Mouse (Mus musculus): ENCODE data around the gene Gm49601.

Gm49601 gene

DNA sequence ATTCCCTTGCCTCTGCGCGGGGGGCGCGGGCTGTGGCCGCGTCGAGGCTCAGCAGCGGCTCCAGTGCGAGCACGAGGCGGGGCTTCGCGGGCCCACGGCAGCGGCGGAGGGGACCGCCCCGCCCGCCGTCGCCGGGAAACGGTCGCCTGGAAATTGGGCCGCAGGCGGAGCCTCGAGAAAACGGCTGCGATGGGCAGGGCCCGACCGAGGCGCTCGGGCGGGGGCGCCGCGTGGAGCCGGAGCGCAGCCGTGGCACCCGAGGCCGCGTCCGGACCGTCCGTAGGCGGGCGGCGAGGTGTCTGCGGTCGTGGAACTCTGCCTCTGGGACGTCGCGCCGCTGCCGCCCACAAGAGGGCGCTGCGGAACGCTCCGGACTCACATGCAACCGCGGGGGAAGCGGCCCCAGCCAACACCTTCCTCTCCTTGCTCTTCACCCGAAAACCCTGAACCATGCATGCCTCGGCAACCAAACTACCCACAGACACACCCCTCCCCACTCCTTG, at the start of gene Gm49601:
Gm49601 (minus strand) TSS at position 52 of the 503 bp plus-strand sequence.
- DNase-seq (ENCODE audit: low read depth, low spot score) = peak; percentile 71

DNA sequence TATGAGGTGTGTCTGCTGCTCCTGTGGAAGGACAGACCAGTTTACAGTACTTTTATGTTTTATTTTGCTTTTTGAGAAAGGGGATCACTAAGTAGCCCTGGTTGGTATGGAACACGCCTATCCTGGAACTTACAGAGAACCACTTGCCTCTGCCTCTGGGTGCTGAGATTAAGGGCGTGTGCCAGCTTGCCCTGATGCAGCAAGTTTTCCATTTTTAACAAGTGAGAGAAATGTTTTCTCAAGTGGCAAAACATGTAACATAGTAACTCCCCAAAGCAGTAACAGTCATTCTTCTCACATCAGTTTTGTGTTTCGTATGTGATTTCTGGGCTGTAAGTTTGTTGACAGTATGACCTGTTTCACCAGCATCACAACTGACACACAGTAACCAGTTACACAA, 46.8 kb upstream of the Gm49601 start:
- no peak for DNase-seq (ENCODE audit: low read depth, low spot score)

DNA sequence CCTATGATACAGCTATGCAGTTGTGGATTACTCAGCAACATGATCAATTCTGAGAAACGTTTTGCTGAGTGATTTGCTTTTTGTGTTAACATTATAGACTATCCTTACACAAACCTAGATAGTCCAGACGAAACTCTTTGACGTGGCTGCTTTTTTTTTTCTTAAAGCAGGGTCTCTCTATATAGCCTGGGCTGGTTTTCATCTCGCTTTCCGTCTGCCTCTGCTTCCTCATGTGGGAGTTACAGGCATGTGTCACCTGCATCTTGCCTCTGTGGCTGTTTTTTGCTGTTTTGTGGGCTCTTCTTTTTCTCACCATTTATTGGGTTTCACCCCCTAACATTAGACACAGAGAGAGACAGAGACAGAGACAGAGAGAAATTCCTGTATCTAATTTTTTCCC, 45.8 kb upstream of the Gm49601 start:
- DNase-seq (ENCODE audit: low read depth, low spot score) = no peak

DNA sequence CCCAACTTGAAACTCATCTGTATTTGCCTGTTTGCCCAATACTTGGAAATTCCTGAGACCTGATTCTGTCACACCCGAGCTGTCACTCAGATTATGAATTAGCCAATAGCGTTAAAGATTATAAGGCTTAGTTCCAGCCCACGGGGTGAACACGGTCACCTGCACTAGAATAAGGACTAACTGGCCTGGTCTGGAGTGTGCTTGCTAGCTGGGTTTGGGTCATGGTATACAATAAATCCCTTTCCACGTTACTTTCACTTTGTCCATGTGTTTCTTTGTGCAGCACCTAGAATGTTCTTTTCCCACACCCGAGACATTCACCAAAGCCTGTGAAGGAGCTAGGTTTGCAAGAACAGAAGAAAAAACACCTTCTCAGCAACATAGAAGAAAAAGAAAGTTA, 43.7 kb upstream of the Gm49601 start:
- no peak for DNase-seq (ENCODE audit: low read depth, low spot score)

DNA sequence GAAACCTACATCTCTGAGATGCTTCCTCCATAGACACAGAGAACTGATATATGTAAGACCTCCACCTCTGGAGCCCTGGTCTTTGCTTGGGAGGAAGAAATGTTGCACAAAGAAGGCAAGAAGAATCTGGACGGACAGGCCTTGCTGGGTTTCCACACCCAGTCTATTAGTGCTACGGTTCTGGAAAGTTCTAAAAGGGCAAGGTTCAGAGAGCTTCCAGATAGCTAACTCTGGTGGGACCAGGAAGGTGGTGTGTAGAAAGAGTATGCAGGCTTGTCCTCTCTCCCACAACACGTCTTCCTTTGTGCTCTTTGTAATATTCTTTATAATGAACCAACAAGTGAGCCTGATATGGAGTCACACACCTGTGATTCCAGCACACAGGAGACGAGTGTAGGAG, 32.4 kb upstream of the Gm49601 start:
- no peak for DNase-seq (ENCODE audit: low read depth, low spot score)

DNA sequence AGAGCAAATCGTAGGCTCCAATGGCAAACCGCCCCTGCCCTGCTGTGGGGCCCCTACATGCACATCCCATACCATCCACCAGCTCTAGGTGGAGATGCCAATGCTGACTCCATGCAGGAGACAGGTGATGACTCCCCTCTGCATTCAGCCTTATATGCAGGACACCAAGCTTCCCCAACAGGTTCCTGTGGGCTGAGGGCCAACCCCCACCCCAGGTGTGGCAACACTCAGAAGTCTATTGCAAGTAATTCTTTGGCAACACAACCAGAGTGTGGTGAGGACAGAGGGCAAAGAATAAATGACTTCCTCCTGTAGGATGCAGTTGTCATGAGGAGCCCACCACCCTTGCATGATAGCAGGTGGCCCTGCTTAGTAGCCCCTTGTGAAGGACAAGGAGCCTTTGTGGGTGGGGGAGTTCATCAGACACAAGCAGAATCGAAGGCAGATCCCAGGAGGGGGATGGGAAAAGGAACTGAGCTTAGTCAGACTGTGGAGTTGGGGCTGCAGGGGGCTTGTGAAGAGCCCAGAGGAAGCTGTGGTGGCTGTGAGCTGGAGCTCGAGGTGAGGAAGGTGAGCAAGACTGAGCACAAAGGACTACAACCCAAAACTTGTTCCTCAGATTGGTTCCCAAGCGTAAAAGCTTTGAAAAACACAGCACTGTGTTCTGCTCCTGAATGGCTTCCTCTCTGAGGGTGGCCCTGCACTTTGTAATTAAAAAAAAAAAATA, 29.3 kb upstream of the Gm49601 start:
- no peak for DNase-seq (ENCODE audit: low read depth, low spot score)

DNA sequence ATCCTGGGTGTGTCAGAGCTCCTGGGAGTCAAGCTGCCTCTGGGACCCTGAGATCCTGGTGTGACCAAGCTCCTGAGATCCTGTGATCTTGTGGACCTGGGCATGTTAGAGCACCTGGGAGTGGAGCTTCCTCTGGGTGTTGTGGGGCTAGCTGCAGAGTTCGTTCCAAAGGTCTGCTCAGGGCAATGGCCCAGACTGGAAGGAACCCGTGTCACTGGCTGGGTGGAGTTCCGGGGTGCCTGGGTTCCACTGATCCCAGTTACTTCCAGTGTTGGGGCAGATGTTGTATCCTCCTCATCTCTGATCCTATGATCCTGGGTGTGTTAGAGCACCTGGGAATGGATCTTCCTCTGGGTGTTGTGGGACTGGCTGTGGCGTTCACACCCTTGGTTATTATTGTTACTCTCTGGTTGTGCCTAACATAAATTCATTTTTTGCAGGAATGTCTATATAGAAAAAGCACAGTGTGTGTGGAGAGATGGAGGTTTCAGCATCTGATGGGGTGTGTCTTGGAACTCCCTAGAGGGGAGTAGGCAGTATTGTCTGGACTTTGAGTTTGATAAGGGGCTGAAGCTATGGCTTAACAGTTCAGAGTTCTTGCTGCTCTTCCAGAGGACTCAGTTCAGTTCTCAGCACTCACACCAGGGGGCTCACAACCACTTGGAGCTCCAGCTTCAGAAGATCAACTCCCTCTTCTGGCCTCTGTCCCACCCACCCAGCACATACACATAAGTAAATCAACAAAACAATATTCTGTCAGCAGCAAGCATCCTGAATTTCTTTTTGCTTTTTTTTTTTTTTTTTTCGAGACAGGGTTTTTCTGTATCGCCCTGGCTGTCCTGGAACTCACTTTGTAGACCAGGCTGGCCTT, 27.3 kb upstream of the Gm49601 start:
- DNase-seq (ENCODE audit: low read depth, low spot score) = no peak

DNA sequence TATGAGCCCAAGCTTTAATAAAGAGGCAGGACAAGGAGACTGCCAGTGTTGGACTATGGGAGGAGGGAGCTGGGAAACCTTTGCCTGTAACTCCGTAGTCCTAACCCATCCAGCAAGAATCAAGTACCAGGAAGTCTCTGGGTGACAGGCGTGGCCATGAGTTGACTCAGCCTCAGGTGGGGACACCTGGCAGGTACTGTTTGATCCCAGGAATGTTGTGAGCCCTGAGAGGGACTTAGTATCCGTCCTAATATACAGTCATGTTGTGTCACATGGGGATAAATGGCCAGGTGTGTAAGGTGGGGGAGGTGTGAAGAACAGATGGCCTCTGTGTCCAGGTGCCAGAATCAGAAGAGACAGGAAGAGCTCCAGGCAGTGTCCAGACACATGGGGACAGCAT, 22.9 kb upstream of the Gm49601 start:
- no peak for DNase-seq (ENCODE audit: low read depth, low spot score)

DNA sequence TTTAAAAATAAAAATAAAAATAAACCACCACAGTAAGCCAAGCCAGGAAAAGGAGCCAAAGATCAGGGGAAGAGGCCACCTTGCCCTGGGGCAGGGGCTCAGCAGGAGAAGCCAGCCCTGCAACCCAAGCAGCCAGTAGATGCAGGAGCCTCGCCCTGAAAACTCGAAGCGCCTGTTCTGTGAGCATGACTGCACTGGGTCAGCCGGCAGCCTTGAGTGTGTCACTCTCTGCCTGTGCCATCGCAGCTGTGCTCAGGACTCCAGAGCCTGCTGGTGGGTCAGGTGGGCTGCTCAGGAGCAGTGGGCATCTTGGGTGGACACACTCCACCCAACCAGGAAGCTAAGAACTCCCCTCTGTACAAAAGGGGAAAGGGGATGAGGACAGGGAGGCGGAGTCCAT, 19.1 kb upstream of the Gm49601 start:
- DNase-seq (ENCODE audit: low read depth, low spot score) = no peak

DNA sequence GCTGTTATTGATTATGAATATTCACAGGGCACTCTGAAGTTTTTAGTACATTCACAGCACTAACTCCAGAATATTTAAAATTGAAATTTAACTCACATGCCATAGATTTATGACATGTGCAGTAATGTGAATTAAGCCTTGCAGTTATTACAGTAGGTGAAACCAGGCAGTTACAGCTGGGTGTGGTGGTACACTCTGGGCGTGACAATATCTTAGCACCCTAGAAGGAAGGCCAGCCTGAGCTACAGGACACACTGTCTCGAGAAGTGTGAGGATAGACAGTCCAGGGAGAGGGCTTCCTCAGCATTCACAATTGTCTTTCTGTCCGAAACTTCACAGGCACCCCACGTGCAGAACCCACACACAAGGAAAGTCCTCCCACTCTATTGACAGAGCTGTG, 18.3 kb upstream of the Gm49601 start:
- DNase-seq (ENCODE audit: low read depth, low spot score) = no peak

DNA sequence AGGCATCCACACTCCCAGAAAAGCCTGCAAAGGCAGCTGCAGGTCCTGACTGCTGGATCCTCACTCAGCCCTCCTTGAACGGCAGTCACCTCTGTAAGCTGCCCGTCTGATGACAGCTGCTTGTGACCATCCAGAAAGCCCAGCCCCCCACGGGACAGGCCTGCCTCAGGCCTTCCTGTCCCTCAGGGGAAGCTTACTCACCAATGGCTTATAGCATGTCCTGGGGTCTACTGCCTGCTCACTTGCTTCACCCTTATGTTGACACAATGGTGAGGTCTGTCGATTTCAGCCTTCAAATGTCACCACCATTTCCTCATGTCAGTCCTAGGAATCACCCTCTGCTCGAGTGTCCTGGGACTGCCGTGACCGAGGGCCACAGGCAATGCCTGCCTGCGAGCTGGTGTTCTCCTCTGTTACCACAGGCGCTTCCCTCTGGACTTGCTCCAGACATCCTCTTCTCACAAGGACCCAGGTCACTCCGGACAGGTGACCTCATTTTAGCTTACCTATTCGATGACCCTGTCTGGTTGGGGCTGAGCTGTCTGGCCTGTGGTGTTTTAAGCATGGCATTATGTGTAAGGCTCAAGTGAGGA, 17.3 kb upstream of the Gm49601 start:
- no peak for DNase-seq (ENCODE audit: low read depth, low spot score)

DNA sequence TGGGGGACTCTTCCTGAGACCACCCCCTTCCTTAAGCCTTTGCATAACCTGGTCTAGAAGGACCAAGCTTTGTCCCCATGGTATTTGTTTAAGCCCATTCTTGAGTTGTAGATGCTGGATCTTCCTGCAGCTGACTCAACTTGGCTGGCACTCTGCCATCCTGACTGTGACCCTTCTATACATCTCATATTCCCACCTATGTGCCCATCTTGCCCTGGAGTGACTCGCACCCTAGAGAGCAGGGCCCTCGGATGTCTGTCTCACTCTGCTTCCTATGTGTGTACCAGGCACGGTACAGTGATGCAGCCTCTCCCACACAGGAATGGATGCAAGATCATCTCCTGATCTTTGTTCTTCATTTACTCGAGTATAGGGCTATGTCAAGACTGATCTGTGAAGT, 16.7 kb upstream of the Gm49601 start:
- no peak for DNase-seq (ENCODE audit: low read depth, low spot score)

DNA sequence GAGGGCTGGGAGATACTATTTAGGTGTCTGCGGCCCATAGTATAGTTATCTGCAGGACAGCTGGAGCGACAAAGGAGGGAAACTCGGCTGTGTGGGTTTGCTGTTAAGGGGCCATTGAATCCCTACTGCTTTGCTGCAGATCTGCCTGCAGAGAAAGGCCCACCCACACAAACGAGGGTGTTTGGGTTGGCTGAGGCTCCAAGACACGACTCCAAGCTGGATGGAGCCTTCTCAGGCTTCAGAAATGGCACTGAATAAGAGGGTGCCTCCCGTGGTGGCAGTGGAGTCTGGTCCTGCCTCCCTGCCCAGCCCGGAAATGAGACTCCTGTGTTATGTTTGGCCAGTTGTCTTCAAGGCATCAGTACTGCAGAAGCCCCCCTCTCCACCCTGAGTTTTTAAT, 16.1 kb upstream of the Gm49601 start:
- DNase-seq (ENCODE audit: low read depth, low spot score) = no peak

DNA sequence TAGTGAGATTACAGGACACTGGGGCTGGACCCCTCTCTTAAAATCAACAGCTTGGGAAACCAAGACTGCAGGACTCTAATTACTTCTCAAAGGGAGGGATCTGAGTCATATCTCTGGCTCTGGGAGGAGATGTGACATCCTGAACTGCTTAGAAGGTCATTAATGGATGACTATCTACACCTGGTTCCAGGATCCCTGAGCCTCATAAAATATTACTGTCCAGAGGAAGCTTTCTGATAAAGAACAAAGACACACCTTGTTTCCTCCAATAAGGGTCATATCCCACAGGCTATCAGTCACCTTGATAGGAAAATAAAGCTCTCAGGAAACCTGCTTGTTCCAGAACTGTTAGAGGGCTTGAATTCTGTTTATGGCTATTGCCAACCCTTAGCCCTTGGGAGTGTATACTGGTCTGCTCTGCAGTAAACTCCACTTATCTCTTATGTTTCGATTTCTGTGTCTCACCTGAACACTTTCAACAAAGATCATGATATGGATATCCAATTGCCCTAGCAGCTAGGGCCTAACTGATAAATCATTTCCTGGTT, 13.2 kb upstream of the Gm49601 start:
- DNase-seq (ENCODE audit: low read depth, low spot score) = no peak

DNA sequence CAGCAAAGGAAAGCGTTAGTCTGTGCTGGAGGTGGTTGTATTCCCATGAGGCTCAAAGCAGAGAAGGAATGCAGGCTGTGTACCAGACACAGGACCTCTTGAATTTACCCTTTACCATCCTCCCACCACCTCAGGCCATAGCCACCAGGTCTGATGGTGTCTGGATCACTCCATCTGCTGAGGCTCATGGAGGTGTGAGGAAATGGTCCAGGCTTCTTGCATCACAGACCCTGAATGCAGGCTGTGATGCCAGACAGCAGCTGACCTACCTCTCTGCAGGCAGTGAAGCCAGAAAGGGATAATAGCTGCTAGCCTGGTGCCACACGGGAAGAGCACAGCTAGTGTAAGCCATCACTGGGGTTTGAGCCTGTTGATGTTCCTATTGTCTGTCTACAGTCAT, 12.2 kb upstream of the Gm49601 start:
- no peak for DNase-seq (ENCODE audit: low read depth, low spot score)

DNA sequence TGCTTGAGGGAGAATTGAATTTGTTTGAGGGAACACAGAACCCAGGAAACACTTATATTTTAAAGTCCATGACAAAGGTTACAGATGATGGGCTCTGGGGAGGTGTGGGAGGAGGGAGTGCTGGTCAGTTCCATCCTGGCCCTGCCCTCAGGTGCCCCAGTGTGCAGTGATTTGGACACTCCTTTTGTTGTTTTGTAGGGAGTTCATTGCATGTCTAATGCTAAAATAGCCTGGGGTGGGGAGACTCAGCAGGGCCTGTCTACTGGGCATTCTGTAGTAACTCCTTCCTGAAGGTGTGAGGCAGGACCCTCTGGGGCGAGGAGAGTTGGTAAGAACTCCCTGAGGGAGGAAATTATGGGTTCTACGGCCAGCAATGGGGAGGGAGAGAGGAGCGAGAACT, 10.6 kb upstream of the Gm49601 start:
- DNase-seq (ENCODE audit: low read depth, low spot score) = no peak

DNA sequence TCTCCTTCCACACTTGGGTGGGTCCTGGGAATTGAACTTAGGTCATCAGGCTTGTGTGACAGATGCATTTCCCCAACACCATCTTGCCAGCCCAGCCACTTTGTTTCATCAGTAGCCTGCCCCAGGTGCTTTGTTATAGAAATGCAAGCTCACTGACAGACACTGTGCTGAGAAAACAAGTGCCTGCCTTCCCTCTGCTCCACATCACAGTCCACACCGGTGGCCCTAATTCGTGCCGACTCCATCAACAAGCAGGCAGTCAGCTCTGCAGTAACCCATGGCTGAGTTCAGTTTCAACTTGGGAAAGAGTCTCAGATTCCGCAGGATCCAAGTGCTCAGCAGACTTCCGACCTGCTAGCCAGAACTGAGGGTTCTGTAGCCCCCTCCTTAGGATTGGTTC, 10.2 kb upstream of the Gm49601 start:
- DNase-seq (ENCODE audit: low read depth, low spot score) = no peak

DNA sequence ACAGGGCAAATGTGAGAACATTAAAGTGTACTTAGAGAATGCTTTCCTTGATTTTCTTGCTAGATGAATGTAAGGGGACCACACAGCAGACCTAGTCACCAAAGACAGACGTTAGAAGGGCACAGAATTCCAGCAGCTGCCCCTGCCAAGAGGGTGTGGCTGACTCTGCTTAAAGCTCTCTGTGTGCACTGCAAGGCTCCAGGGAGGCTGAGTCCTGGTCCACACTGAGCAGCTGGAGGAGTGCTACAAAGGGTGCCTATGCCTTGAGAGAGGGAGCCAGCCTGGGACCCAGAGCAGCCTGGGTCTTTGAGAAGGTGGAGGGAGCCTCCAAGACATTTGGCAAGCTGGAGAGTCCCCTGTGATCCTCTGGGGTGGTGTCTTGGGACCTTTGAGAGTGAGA, 7.1 kb upstream of the Gm49601 start:
- no peak for DNase-seq (ENCODE audit: low read depth, low spot score)

DNA sequence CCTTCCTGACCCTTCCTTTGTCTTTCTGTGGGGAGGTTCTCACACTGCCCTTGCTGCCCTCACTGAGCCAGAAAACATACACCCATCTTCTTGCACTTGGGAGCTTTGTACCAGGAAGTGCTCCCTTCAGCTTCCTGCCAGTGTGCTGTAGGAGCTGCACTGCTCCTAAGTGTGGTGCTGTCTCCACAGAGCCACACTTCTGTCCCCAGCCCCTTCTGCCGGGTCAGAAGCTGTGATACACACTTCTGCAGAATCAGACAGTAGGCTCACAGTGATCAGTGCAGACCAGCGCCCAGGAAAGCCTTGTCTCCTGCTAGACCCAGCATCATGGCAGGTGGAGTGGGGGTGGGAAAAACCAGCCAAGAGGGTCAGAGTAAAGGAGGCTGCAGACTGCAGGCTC, 6.6 kb upstream of the Gm49601 start:
- no peak for DNase-seq (ENCODE audit: low read depth, low spot score)

DNA sequence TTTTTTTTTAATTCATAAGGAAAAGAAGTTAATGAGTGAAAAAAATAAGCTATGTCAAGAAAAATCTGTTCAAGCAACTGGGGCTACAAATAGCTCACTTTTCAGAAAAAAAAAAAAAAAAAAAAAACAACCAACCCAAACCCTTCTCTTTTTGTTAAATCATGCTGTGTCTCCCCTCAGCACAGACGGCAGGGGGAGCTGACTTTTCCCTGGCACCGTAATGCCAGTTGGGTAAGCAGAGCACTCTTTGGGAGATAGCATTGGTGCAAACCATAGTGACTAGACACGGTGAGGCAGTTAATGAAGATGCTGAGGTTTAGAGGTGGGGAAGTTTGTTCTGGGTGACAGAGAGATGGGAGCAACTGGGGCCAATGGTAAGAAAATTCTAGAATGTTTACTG, 5.8 kb upstream of the Gm49601 start:
- no peak for DNase-seq (ENCODE audit: low read depth, low spot score)

DNA sequence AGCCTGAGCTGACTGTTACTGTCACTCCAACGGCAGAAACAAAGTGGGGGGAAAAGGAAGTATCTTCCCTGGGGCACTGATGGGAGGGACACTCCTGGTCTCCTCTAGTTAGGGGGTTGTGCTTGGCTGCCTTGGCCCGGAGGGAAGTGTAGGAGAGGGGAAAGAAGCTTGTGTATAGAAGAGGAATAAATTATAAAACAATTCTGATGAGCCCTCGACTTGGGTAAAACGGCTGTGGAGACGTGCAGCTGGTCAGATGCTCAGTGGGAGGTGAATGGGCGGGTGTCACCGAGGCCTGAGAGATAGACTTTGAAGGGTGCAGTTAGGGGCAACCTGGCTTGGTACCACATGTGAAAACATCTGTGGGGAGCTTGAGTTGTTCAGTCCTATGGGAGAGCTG, 4.9 kb upstream of the Gm49601 start:
- DNase-seq (ENCODE audit: low read depth, low spot score) = no peak

DNA sequence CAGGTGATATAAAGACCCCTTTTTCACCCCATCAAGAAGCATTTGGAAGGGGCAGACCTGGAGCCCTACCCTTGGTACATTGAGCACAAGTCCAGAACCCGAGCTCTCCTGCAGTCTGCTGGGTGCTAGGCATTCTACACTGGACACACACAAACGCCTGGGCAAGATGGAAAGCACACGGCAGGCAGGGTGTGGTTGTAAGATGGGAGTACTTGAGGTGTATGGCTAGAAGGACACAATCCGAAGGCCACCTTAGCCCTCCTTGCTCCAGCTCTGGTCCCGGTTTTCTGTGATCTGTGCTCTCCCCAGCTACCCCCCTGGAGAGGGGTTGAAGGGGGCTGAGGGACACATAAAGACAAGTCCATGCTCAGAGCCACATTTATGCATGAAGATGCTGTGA, 4.1 kb upstream of the Gm49601 start:
- no peak for DNase-seq (ENCODE audit: low read depth, low spot score)

All from embryo, embryonic 11.5 days (tissue).